Mouse (Mus musculus): ENCODE measurements around the gene Gk.

The Gk gene

GRCm38 (mm10) chrX:85776544-85777087 lies at the start of gene Gk:
TSS of gene Gk (minus strand) at chrX:85776819.
- DNase-seq (ENCODE audit: low spot score in 2 of 2): peak; percentile 90 to 98

GRCm38 (mm10) chrX:85804706-85805376 lies 28.2 kb upstream of the Gk start:
- DNase-seq (ENCODE audit: low spot score in 2 of 2): no peak

GRCm38 (mm10) chrX:85803006-85803405 lies 26.4 kb upstream of the Gk start:
- DNase-seq (ENCODE audit: low spot score in 2 of 2): no peak

- no peak for DNase-seq (ENCODE audit: low spot score in 2 of 2)
These were observed 20.8 kb upstream of the Gk start for GRCm38 (mm10) chrX:85797449-85797848.

GRCm38 (mm10) chrX:85778346-85778745 lies 1.7 kb upstream of the Gk start:
- DNase-seq (ENCODE audit: low spot score in 2 of 2): no peak

GRCm38 (mm10) chrX:85777141-85777540 lies 522 bp upstream of the Gk start:
- DNase-seq (ENCODE audit: low spot score in 2 of 2): peak in 1 of 2 experiments; percentile 45

GRCm38 (mm10) chrX:85775879-85776543 lies 608 bp downstream of the Gk start:
- DNase-seq (ENCODE audit: low spot score in 2 of 2): no peak

- DNase-seq (ENCODE audit: low spot score in 2 of 2): no peak
These were observed 5.3 kb downstream of the Gk start for GRCm38 (mm10) chrX:85771303-85771702.

- DNase-seq (ENCODE audit: low spot score in 2 of 2): no peak
These were observed 5.9 kb downstream of the Gk start for GRCm38 (mm10) chrX:85770747-85771146.

GRCm38 (mm10) chrX:85768578-85768977 lies 8.0 kb downstream of the Gk start:
- no peak for DNase-seq (ENCODE audit: low spot score in 2 of 2)

- no peak for DNase-seq (ENCODE audit: low spot score in 2 of 2)
These were observed 20.6 kb downstream of the Gk start for GRCm38 (mm10) chrX:85756005-85756404.

- no peak for DNase-seq (ENCODE audit: low spot score in 2 of 2)
These were observed 32.8 kb downstream of the Gk start for GRCm38 (mm10) chrX:85743837-85744236.

GRCm38 (mm10) chrX:85733228-85733627 lies 43.4 kb downstream of the Gk start:
- DNase-seq (ENCODE audit: low spot score in 2 of 2): no peak

GRCm38 (mm10) chrX:85731133-85731938 lies 45.3 kb downstream of the Gk start:
- DNase-seq (ENCODE audit: low spot score in 2 of 2): no peak

GRCm38 (mm10) chrX:85721226-85721625 lies 55.4 kb downstream of the Gk start:
- DNase-seq (ENCODE audit: low spot score in 2 of 2): peak; percentile 27 to 47

- DNase-seq (ENCODE audit: low spot score in 2 of 2): no peak
These were observed 66.2 kb downstream of the Gk start for GRCm38 (mm10) chrX:85710399-85710798.

GRCm38 (mm10) chrX:85705715-85706114 lies 70.9 kb downstream of the Gk start:
- DNase-seq (ENCODE audit: low spot score in 2 of 2): no peak

GRCm38 (mm10) chrX:85683723-85684122 lies 92.9 kb downstream of the Gk start:
- DNase-seq (ENCODE audit: low spot score in 2 of 2): no peak

- DNase-seq (ENCODE audit: low spot score in 2 of 2): no peak
These were observed 94.5 kb downstream of the Gk start for GRCm38 (mm10) chrX:85682125-85682524.

GRCm38 (mm10) chrX:85676808-85677207 lies 99.8 kb downstream of the Gk start:
- DNase-seq (ENCODE audit: low spot score in 2 of 2): peak; percentile 10 to 40
